Mouse (Mus musculus): ENCODE results near the gene Tex2. TPM values are rescaled to one million over a fixed set of nuclear protein-coding genes. Genes with fewer than 3 reads are reported as not detected.
A peak's percentile ranks its signal among the peaks of the same experiment; 100 is the strongest.

The Tex2 gene
- polyA plus RNA-seq, 1 experiment from 2014 or later = 11.2 TPM

DNA sequence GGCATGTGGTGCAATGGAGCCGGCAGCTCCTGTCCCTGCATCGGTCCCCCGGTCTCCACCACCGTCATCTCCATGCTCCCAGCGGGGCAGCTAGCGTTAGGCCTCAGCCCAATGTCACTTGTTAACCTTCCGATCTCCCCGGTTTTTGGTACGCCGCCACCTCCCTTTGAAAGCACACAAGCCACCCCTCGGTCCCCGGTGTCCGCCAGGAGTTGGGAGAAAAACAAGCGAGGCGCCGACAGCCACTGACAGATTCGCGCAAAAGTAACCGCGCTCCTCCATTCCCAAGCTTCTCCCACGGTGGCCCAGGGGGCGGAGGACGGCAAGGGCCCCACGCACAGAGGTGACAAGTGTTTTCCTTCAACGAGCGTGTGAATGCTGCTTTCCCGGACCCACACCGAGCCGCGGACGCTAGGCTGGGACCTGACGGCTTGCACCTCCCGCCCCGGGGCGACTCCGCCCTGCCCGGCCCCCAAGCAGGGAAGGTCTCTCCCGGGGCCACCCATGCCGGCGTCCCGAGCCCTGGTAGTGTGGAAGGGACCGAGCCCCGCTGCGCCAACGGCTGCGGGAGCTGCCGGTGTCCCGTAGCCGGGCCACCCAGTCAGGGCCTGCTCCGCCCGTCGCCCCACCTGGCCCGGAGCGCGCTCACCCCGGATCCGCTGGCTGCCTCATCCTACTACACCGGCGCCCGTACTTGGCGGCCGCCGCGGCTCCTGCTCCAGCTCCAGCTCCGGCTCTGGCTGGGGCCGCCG, 838 bp downstream of the Tex2 start:
- Histone ChIP-seq H3K4me1 (replicated peaks; ENCODE audit: control insufficient read depth, insufficient read depth, low read length) (no peaks in the 10 kb centered on the region), H3K4me3 (ENCODE audit: low read depth, low read length) (peak overlapping the region; percentile 96), H3K27ac (ENCODE audit: low read depth, low read length) (peak overlapping the region; percentile 73), H3K4me2 (replicated peaks; ENCODE audit: low read depth, low read length) (peak overlapping the region; percentile 81), H3K9ac (ENCODE audit: low read depth, low read length) (peak overlapping the region; percentile 85), H3K9me3 (ENCODE audit: control insufficient read depth, low read length) (no peaks in the 10 kb centered on the region), H3K27me3 (ENCODE audit: control insufficient read depth, insufficient read depth, low read length) (0 out of 2 replicates have a peak, but pooled peaks cover 3% of the 10 kb centered on the region), H3K36me3 (ENCODE audit: control insufficient read depth, insufficient read depth, low read length) (no peaks in the 10 kb centered on the region)
- DNase-seq (ENCODE audit: low spot score) = no peak
- ATAC-seq (ENCODE audit: low FRiP score) = peak; percentile 6
- WGBS = under 1% methylated on average over 63 of the region's 67 CpGs

- no peak for DNase-seq (ENCODE audit: low spot score)
- no peak overlapping the region for H3K9ac ChIP-seq (ENCODE audit: low read depth, low read length)
- no peak overlapping the region for H3K4me3 ChIP-seq (ENCODE audit: low read depth, low read length)
- 76% methylated on average over 8 of the region's 8 CpGs for WGBS
- no peaks in the 10 kb centered on the region for H3K36me3 ChIP-seq (ENCODE audit: control insufficient read depth, insufficient read depth, low read length)
- H3K27me3 ChIP-seq (ENCODE audit: control insufficient read depth, insufficient read depth, low read length) = 0 out of 2 replicates have a peak, but pooled peaks cover 3% of the 10 kb centered on the region
- no peak overlapping the region for H3K27ac ChIP-seq (ENCODE audit: low read depth, low read length)
- ATAC-seq (ENCODE audit: low FRiP score) = no peak
- no peaks in the 10 kb centered on the region for H3K9me3 ChIP-seq (ENCODE audit: control insufficient read depth, low read length)
- no peaks in the 10 kb centered on the region for H3K4me1 ChIP-seq (replicated peaks; ENCODE audit: control insufficient read depth, insufficient read depth, low read length)
- H3K4me2 ChIP-seq (replicated peaks; ENCODE audit: low read depth, low read length) = no peak overlapping the region
Measured at GRCm38 (mm10) chr11:106609731-106610130, 3.5 kb downstream of the Tex2 start.

DNA sequence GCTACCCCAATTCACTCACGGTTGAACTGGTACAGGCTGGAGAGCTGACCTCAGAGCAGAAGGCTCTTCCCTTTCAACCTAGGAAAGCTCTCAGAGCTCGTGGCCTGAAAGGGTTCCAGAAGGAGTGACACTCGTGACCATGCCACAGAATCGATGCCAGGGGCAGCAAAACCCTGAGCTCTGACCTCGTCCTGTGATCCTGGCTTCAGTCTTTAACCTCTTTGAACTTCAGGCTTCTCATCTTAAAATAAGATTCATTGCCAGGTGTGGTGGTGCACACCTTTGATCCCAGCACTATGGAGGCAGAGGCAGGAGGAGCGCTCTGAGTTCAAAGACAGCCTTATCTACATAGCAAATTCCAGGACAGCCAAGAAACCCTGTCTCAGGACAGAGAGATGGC, 5.9 kb downstream of the Tex2 start:
- Histone ChIP-seq H3K27me3 (ENCODE audit: control insufficient read depth, insufficient read depth, low read length) (0 out of 2 replicates have a peak, but pooled peaks cover 3% of the 10 kb centered on the region), H3K4me3 (ENCODE audit: low read depth, low read length) (no peak overlapping the region), H3K4me2 (replicated peaks; ENCODE audit: low read depth, low read length) (no peak overlapping the region), H3K36me3 (ENCODE audit: control insufficient read depth, insufficient read depth, low read length) (no peaks in the 10 kb centered on the region), H3K27ac (ENCODE audit: low read depth, low read length) (no peak overlapping the region), H3K9me3 (ENCODE audit: control insufficient read depth, low read length) (no peaks in the 10 kb centered on the region), H3K9ac (ENCODE audit: low read depth, low read length) (no peak overlapping the region), H3K4me1 (replicated peaks; ENCODE audit: control insufficient read depth, insufficient read depth, low read length) (no peaks in the 10 kb centered on the region)
- WGBS = 71% methylated on average over 6 of the region's 6 CpGs
- DNase-seq (ENCODE audit: low spot score) (no peak), ATAC-seq (ENCODE audit: low FRiP score) (no peak)

GRCm38 (mm10) chr11:106606042-106606441, 7.2 kb downstream of the Tex2 start:
- no peak overlapping the region for H3K9ac ChIP-seq (ENCODE audit: low read depth, low read length)
- ATAC-seq (ENCODE audit: low FRiP score) (no peak), DNase-seq (ENCODE audit: low spot score) (no peak)
- no peaks in the 10 kb centered on the region for H3K27me3 ChIP-seq (ENCODE audit: control insufficient read depth, insufficient read depth, low read length)
- H3K4me3 ChIP-seq (ENCODE audit: low read depth, low read length) = no peak overlapping the region
- H3K4me1 ChIP-seq (replicated peaks; ENCODE audit: control insufficient read depth, insufficient read depth, low read length) = no peaks in the 10 kb centered on the region
- H3K36me3 ChIP-seq (ENCODE audit: control insufficient read depth, insufficient read depth, low read length) = no peaks in the 10 kb centered on the region
- H3K4me2 ChIP-seq (replicated peaks; ENCODE audit: low read depth, low read length) = no peak overlapping the region
- no peak overlapping the region for H3K27ac ChIP-seq (ENCODE audit: low read depth, low read length)
- no peaks in the 10 kb centered on the region for H3K9me3 ChIP-seq (ENCODE audit: control insufficient read depth, low read length)
- 53% methylated on average over 5 of the region's 5 CpGs for WGBS

- H3K4me1 ChIP-seq (replicated peaks; ENCODE audit: control insufficient read depth, insufficient read depth, low read length) = 0 out of 2 replicates have a peak, but pooled peaks cover 3% of the 10 kb centered on the region
- no peaks in the 10 kb centered on the region for H3K27me3 ChIP-seq (ENCODE audit: control insufficient read depth, insufficient read depth, low read length)
- H3K9me3 ChIP-seq (ENCODE audit: control insufficient read depth, low read length) = no peaks in the 10 kb centered on the region
- no peak overlapping the region for H3K4me2 ChIP-seq (replicated peaks; ENCODE audit: low read depth, low read length)
- WGBS = 92% methylated on average over 11 of the region's 11 CpGs
- DNase-seq (ENCODE audit: low spot score) (no peak), ATAC-seq (ENCODE audit: low FRiP score) (no peak)
- H3K4me3 ChIP-seq (ENCODE audit: low read depth, low read length) = no peak overlapping the region
- no peak overlapping the region for H3K9ac ChIP-seq (ENCODE audit: low read depth, low read length)
- H3K36me3 ChIP-seq (ENCODE audit: control insufficient read depth, insufficient read depth, low read length) = no peaks in the 10 kb centered on the region
- no peak overlapping the region for H3K27ac ChIP-seq (ENCODE audit: low read depth, low read length)
Measured at GRCm38 (mm10) chr11:106603230-106603629, 10.0 kb downstream of the Tex2 start.

DNA sequence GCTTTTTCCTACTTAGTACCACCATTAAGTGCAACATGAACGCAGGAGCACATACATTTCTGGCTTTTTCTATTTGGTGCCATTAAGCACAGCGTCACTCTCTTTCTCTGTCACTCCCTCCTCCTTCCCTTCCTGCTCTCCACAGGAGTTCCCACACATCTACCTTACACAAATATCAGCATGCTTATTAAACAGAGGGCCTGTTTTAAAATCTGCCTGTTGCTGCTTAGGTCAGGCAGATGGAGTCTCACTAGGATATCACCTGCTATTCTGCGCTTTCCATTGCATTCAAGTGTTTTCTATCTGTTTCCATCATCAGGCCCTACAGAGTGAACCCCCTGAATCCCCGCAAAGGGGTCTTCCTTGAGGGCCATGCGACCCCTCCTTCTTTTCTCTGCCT, 13.1 kb downstream of the Tex2 start:
- Histone ChIP-seq H3K36me3 (ENCODE audit: control insufficient read depth, insufficient read depth, low read length) (no peaks in the 10 kb centered on the region), H3K4me1 (replicated peaks; ENCODE audit: control insufficient read depth, insufficient read depth, low read length) (0 out of 2 replicates have a peak, but pooled peaks cover 3% of the 10 kb centered on the region), H3K27me3 (ENCODE audit: control insufficient read depth, insufficient read depth, low read length) (no peaks in the 10 kb centered on the region), H3K9ac (ENCODE audit: low read depth, low read length) (no peak overlapping the region), H3K4me2 (replicated peaks; ENCODE audit: low read depth, low read length) (no peak overlapping the region), H3K27ac (ENCODE audit: low read depth, low read length) (no peak overlapping the region), H3K4me3 (ENCODE audit: low read depth, low read length) (no peak overlapping the region), H3K9me3 (ENCODE audit: control insufficient read depth, low read length) (no peaks in the 10 kb centered on the region)
- WGBS = 84% methylated on average over 5 of the region's 5 CpGs
- ATAC-seq (ENCODE audit: low FRiP score) (no peak), DNase-seq (ENCODE audit: low spot score) (no peak)

- Histone ChIP-seq H3K4me3 (ENCODE audit: low read depth, low read length) (no peak overlapping the region), H3K9ac (ENCODE audit: low read depth, low read length) (no peak overlapping the region), H3K36me3 (ENCODE audit: control insufficient read depth, insufficient read depth, low read length) (no peaks in the 10 kb centered on the region), H3K4me1 (replicated peaks; ENCODE audit: control insufficient read depth, insufficient read depth, low read length) (0 out of 2 replicates have a peak, but pooled peaks cover 3% of the 10 kb centered on the region), H3K9me3 (ENCODE audit: control insufficient read depth, low read length) (no peaks in the 10 kb centered on the region), H3K27me3 (ENCODE audit: control insufficient read depth, insufficient read depth, low read length) (no peaks in the 10 kb centered on the region), H3K27ac (ENCODE audit: low read depth, low read length) (no peak overlapping the region), H3K4me2 (replicated peaks; ENCODE audit: low read depth, low read length) (no peak overlapping the region)
- 58% methylated on average over 7 of the region's 7 CpGs for WGBS
- DNase-seq (ENCODE audit: low spot score) = no peak
- no peak for ATAC-seq (ENCODE audit: low FRiP score)
Measured at GRCm38 (mm10) chr11:106599345-106599744, 13.9 kb downstream of the Tex2 start.

- H3K27me3 ChIP-seq (ENCODE audit: control insufficient read depth, insufficient read depth, low read length) = no peaks in the 10 kb centered on the region
- no peaks in the 10 kb centered on the region for H3K9me3 ChIP-seq (ENCODE audit: control insufficient read depth, low read length)
- no peak for ATAC-seq (ENCODE audit: low FRiP score)
- no peaks in the 10 kb centered on the region for H3K36me3 ChIP-seq (ENCODE audit: control insufficient read depth, insufficient read depth, low read length)
- WGBS = 77% methylated on average over 6 of the region's 6 CpGs
- H3K4me3 ChIP-seq (ENCODE audit: low read depth, low read length) = no peak overlapping the region
- 0 out of 2 replicates have a peak, but pooled peaks cover 3% of the 10 kb centered on the region for H3K4me1 ChIP-seq (replicated peaks; ENCODE audit: control insufficient read depth, insufficient read depth, low read length)
- H3K4me2 ChIP-seq (replicated peaks; ENCODE audit: low read depth, low read length) = no peak overlapping the region
- no peak overlapping the region for H3K9ac ChIP-seq (ENCODE audit: low read depth, low read length)
- H3K27ac ChIP-seq (ENCODE audit: low read depth, low read length) = no peak overlapping the region
- DNase-seq (ENCODE audit: low spot score) = no peak
Measured at GRCm38 (mm10) chr11:106598339-106598738, 14.9 kb downstream of the Tex2 start.

GRCm38 (mm10) chr11:106597737-106598330, 15.4 kb downstream of the Tex2 start:
- Histone ChIP-seq H3K27ac (ENCODE audit: low read depth, low read length) (no peak overlapping the region), H3K9ac (ENCODE audit: low read depth, low read length) (no peak overlapping the region), H3K4me2 (replicated peaks; ENCODE audit: low read depth, low read length) (no peak overlapping the region), H3K9me3 (ENCODE audit: control insufficient read depth, low read length) (no peaks in the 10 kb centered on the region), H3K36me3 (ENCODE audit: control insufficient read depth, insufficient read depth, low read length) (no peaks in the 10 kb centered on the region), H3K4me1 (replicated peaks; ENCODE audit: control insufficient read depth, insufficient read depth, low read length) (0 out of 2 replicates have a peak, but pooled peaks cover 3% of the 10 kb centered on the region), H3K27me3 (ENCODE audit: control insufficient read depth, insufficient read depth, low read length) (no peaks in the 10 kb centered on the region), H3K4me3 (ENCODE audit: low read depth, low read length) (no peak overlapping the region)
- 72% methylated on average over 10 of the region's 10 CpGs for WGBS
- no peak for ATAC-seq (ENCODE audit: low FRiP score)
- DNase-seq (ENCODE audit: low spot score) = no peak

Measured in hindbrain, embryonic 11.5 days (tissue).